Mouse (Mus musculus): ENCODE results near the gene Runx2. TPM values are rescaled to one million over a fixed set of nuclear protein-coding genes. Genes with fewer than 3 reads are reported as not detected.
A peak's percentile ranks its signal among the peaks of the same experiment; 100 is the strongest.

The Runx2 gene
- not detected in 2 replicates for polyA plus RNA-seq (2012; ENCODE audit: insufficient read depth, insufficient read length, low replicate concordance, missing spikeins)

GRCm38 (mm10) chr17:44814508-44815175, at the start of gene Runx2:
Runx2 (minus strand) TSS chr17:44814797.
- 39% methylated on average over 3 of the region's 3 CpGs for WGBS
- H3K4me1 ChIP-seq (ENCODE audit: control insufficient read depth, insufficient read depth, low read length), result no peaks in the 10 kb centered on the region
- no peak within 1 kb of the TSS for H3K27ac ChIP-seq (ENCODE audit: insufficient read depth, low read depth, low read length)
- no peak for TF ChIP-seq CTCF (IDR thresholded peaks at IDR 0.05; ENCODE audit: insufficient read depth, low read depth, low read length)
- TF ChIP-seq POLR2A (IDR thresholded peaks at IDR 0.05; ENCODE audit: insufficient read depth, low read depth, low read length), result no peak
- 0 out of 2 replicates have a peak within 1 kb of the TSS, but pooled peaks have one; percentile 20 for H3K4me3 ChIP-seq (ENCODE audit: insufficient read depth, low read depth, low read length)

- Histone ChIP-seq H3K4me3 (ENCODE audit: insufficient read depth, low read depth, low read length) (no peak overlapping the region), H3K27ac (ENCODE audit: insufficient read depth, low read depth, low read length) (no peak overlapping the region), H3K4me1 (ENCODE audit: control insufficient read depth, insufficient read depth, low read length) (no peaks in the 10 kb centered on the region; the same call in 1 of the 2 replicates)
- TF ChIP-seq CTCF (IDR thresholded peaks at IDR 0.05; ENCODE audit: insufficient read depth, low read depth, low read length) (no peak), POLR2A (IDR thresholded peaks at IDR 0.05; ENCODE audit: insufficient read depth, low read depth, low read length) (no peak)
- WGBS, result 95% methylated on average over 6 of the region's 6 CpGs
These were observed 48.6 kb upstream of the Runx2 start for GRCm38 (mm10) chr17:44863165-44863564.

- H3K27ac ChIP-seq (ENCODE audit: insufficient read depth, low read depth, low read length), result peak overlapping the region; percentile 57; the same call in 1 of the 2 replicates
- WGBS, result 20% methylated on average over 4 of the region's 4 CpGs
- TF ChIP-seq POLR2A (IDR thresholded peaks at IDR 0.05; ENCODE audit: insufficient read depth, low read depth, low read length), result no peak
- no peak overlapping the region for H3K4me3 ChIP-seq (ENCODE audit: insufficient read depth, low read depth, low read length)
- no peaks in the 10 kb centered on the region for H3K4me1 ChIP-seq (ENCODE audit: control insufficient read depth, insufficient read depth, low read length)
These were observed 27.6 kb upstream of the Runx2 start for GRCm38 (mm10) chr17:44842184-44842583.

GRCm38 (mm10) chr17:44831201-44831600, 16.6 kb upstream of the Runx2 start:
- TF ChIP-seq POLR2A (IDR thresholded peaks at IDR 0.05; ENCODE audit: insufficient read depth, low read depth, low read length) (no peak), CTCF (IDR thresholded peaks at IDR 0.05; ENCODE audit: insufficient read depth, low read depth, low read length) (no peak)
- 93% methylated on average over 1 of the region's 1 CpGs for WGBS
- Histone ChIP-seq H3K4me1 (ENCODE audit: control insufficient read depth, insufficient read depth, low read length) (no peaks in the 10 kb centered on the region; the same call in 1 of the 2 replicates), H3K4me3 (ENCODE audit: insufficient read depth, low read depth, low read length) (no peak overlapping the region), H3K27ac (ENCODE audit: insufficient read depth, low read depth, low read length) (no peak overlapping the region)

- TF ChIP-seq POLR2A (IDR thresholded peaks at IDR 0.05; ENCODE audit: insufficient read depth, low read depth, low read length) (no peak), CTCF (IDR thresholded peaks at IDR 0.05; ENCODE audit: insufficient read depth, low read depth, low read length) (no peak)
- WGBS, result 90% methylated on average over 3 of the region's 3 CpGs
- no peak overlapping the region for H3K27ac ChIP-seq (ENCODE audit: insufficient read depth, low read depth, low read length)
- H3K4me1 ChIP-seq (ENCODE audit: control insufficient read depth, insufficient read depth, low read length), result no peaks in the 10 kb centered on the region; the same call in 1 of the 2 replicates
- no peak overlapping the region for H3K4me3 ChIP-seq (ENCODE audit: insufficient read depth, low read depth, low read length)
These were observed 15.0 kb upstream of the Runx2 start for GRCm38 (mm10) chr17:44829587-44829986.

GRCm38 (mm10) chr17:44827964-44828363, 13.4 kb upstream of the Runx2 start:
- no peaks in the 10 kb centered on the region; the same call in 1 of the 2 replicates for H3K4me1 ChIP-seq (ENCODE audit: control insufficient read depth, insufficient read depth, low read length)
- no peak overlapping the region for H3K27ac ChIP-seq (ENCODE audit: insufficient read depth, low read depth, low read length)
- no peak overlapping the region for H3K4me3 ChIP-seq (ENCODE audit: insufficient read depth, low read depth, low read length)
- TF ChIP-seq POLR2A (IDR thresholded peaks at IDR 0.05; ENCODE audit: insufficient read depth, low read depth, low read length) (no peak), CTCF (IDR thresholded peaks at IDR 0.05; ENCODE audit: insufficient read depth, low read depth, low read length) (no peak)
- 71% methylated on average over 4 of the region's 4 CpGs for WGBS

GRCm38 (mm10) chr17:44827124-44827523, 12.5 kb upstream of the Runx2 start:
- Histone ChIP-seq H3K27ac (ENCODE audit: insufficient read depth, low read depth, low read length) (no peak overlapping the region), H3K4me1 (ENCODE audit: control insufficient read depth, insufficient read depth, low read length) (no peaks in the 10 kb centered on the region), H3K4me3 (ENCODE audit: insufficient read depth, low read depth, low read length) (no peak overlapping the region)
- TF ChIP-seq POLR2A (IDR thresholded peaks at IDR 0.05; ENCODE audit: insufficient read depth, low read depth, low read length) (no peak), CTCF (IDR thresholded peaks at IDR 0.05; ENCODE audit: insufficient read depth, low read depth, low read length) (no peak)
- WGBS, result 88% methylated on average over 3 of the region's 3 CpGs

- Histone ChIP-seq H3K4me3 (ENCODE audit: insufficient read depth, low read depth, low read length) (no peak overlapping the region), H3K4me1 (ENCODE audit: control insufficient read depth, insufficient read depth, low read length) (no peaks in the 10 kb centered on the region), H3K27ac (ENCODE audit: insufficient read depth, low read depth, low read length) (no peak overlapping the region)
- no peak for TF ChIP-seq POLR2A (IDR thresholded peaks at IDR 0.05; ENCODE audit: insufficient read depth, low read depth, low read length)
- no peak for TF ChIP-seq CTCF (IDR thresholded peaks at IDR 0.05; ENCODE audit: insufficient read depth, low read depth, low read length)
- 92% methylated on average over 5 of the region's 5 CpGs for WGBS
These were observed 7.3 kb upstream of the Runx2 start for GRCm38 (mm10) chr17:44821940-44822339.

GRCm38 (mm10) chr17:44819816-44820215, 5.2 kb upstream of the Runx2 start:
- Histone ChIP-seq H3K27ac (ENCODE audit: insufficient read depth, low read depth, low read length) (no peak overlapping the region), H3K4me3 (ENCODE audit: insufficient read depth, low read depth, low read length) (no peak overlapping the region), H3K4me1 (ENCODE audit: control insufficient read depth, insufficient read depth, low read length) (no peaks in the 10 kb centered on the region)
- no peak for TF ChIP-seq CTCF (IDR thresholded peaks at IDR 0.05; ENCODE audit: insufficient read depth, low read depth, low read length)
- 85% methylated on average over 4 of the region's 4 CpGs for WGBS

Measured in olfactory bulb, adult 2 months (tissue).